Mouse (Mus musculus): ENCODE measurements around the gene Gm10392.
"Not testable (repeated sequence)": the region's sequence is repeated elsewhere in the genome, so short reads cannot be mapped to it uniquely, and the experiment has no call there.

Gene Gm10392

GRCm38 (mm10) chr11:77519043-77519442 lies at the start of gene Gm10392:
Gene Gm10392 (minus strand): TSS chr11:77519198.
- H3K9me3 ChIP-seq (ENCODE audit: low read length), result no peaks in the 10 kb centered on the region
- H3K4me3 ChIP-seq (replicated peaks; ENCODE audit: low read length), result 0 out of 2 replicates have a peak within 1 kb of the TSS, but pooled peaks have one; percentile 7
- no peaks in the 10 kb centered on the region for H3K36me3 ChIP-seq (ENCODE audit: insufficient read depth, low read length)
- peaks cover 37% of the 10 kb centered on the region for H3K4me1 ChIP-seq (replicated peaks; ENCODE audit: low read depth, low read length)
- no peak for TF ChIP-seq POU5F1 (IDR thresholded peaks at IDR 0.05; ENCODE audit: borderline replicate concordance, low read length)
- no peak for TF ChIP-seq CTCF (conservative IDR thresholded peaks at IDR 0.05; ENCODE audit: low read length)
- TF ChIP-seq NANOG (IDR thresholded peaks at IDR 0.05; ENCODE audit: borderline replicate concordance, low read length), result no peak
- peaks cover 71% of the 10 kb centered on the region for H3K27me3 ChIP-seq (ENCODE audit: insufficient read depth, low read length)

DNA sequence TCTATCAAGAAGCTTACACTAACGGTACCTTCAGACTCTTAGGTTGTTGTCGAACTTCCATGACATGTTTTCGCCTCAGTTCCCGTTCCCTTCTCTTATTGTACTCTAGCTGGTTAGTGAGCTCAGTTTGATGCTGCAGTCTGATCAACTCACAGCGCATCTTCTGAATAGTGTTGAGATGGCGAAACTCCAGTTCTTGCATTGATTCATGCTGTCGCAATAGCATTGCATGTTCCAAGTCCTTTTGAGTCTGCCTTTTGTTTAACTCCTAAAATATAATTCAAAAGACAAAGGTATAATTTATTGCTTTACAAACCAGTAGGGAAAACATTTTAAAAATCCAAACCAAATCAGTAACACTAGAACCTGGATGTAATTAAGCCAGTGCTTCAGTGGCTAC lies 26.3 kb upstream of the Gm10392 start:
- Histone ChIP-seq H3K36me3 (ENCODE audit: insufficient read depth, low read length) (peaks cover 91% of the 10 kb centered on the region), H3K27me3 (ENCODE audit: insufficient read depth, low read length) (no peaks in the 10 kb centered on the region), H3K4me3 (replicated peaks; ENCODE audit: low read length) (no peak overlapping the region), H3K9me3 (ENCODE audit: low read length) (no peaks in the 10 kb centered on the region), H3K4me1 (replicated peaks; ENCODE audit: low read depth, low read length) (no peaks in the 10 kb centered on the region)
- TF ChIP-seq CTCF (conservative IDR thresholded peaks at IDR 0.05; ENCODE audit: low read length) (no peak), POU5F1 (IDR thresholded peaks at IDR 0.05; ENCODE audit: borderline replicate concordance, low read length) (no peak), NANOG (IDR thresholded peaks at IDR 0.05; ENCODE audit: borderline replicate concordance, low read length) (no peak)

- Histone ChIP-seq H3K4me1 (replicated peaks; ENCODE audit: low read depth, low read length) (no peaks in the 10 kb centered on the region), H3K9me3 (ENCODE audit: low read length) (no peaks in the 10 kb centered on the region), H3K27me3 (ENCODE audit: insufficient read depth, low read length) (no peaks in the 10 kb centered on the region), H3K36me3 (ENCODE audit: insufficient read depth, low read length) (peaks cover 40% of the 10 kb centered on the region), H3K4me3 (replicated peaks; ENCODE audit: low read length) (no peak overlapping the region)
- TF ChIP-seq NANOG (IDR thresholded peaks at IDR 0.05; ENCODE audit: borderline replicate concordance, low read length) (no peak), POU5F1 (IDR thresholded peaks at IDR 0.05; ENCODE audit: borderline replicate concordance, low read length) (no peak), CTCF (conservative IDR thresholded peaks at IDR 0.05; ENCODE audit: low read length) (no peak)
These were observed 13.3 kb upstream of the Gm10392 start for GRCm38 (mm10) chr11:77532202-77532846.

GRCm38 (mm10) chr11:77530862-77531261 lies 11.9 kb upstream of the Gm10392 start:
- H3K4me1 ChIP-seq (replicated peaks; ENCODE audit: low read depth, low read length), result no peaks in the 10 kb centered on the region
- no peaks in the 10 kb centered on the region for H3K27me3 ChIP-seq (ENCODE audit: insufficient read depth, low read length)
- TF ChIP-seq NANOG (IDR thresholded peaks at IDR 0.05; ENCODE audit: borderline replicate concordance, low read length), result no peak
- no peak for TF ChIP-seq POU5F1 (IDR thresholded peaks at IDR 0.05; ENCODE audit: borderline replicate concordance, low read length)
- no peak for TF ChIP-seq CTCF (conservative IDR thresholded peaks at IDR 0.05; ENCODE audit: low read length)
- no peak overlapping the region for H3K4me3 ChIP-seq (replicated peaks; ENCODE audit: low read length)
- H3K36me3 ChIP-seq (ENCODE audit: insufficient read depth, low read length), result peaks cover 30% of the 10 kb centered on the region
- no peaks in the 10 kb centered on the region for H3K9me3 ChIP-seq (ENCODE audit: low read length)

DNA sequence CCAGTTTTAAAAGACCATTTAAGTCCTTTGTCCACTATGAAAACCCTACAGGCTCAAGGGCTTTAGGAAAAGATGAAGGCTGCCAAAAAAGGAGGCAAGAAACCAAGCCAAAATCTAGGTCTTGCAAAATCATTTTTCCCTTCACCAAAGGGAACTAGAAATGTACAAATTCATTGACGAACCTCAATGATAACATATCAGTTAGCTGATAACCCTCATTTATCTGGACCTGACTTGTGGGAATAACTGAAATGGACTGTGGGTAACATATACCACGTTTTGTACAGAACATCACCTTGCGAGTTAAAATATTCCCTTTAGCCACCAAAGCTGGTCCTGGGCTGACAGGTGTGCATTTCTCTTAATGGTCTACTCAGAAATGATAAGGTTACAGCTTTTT lies 10.6 kb upstream of the Gm10392 start:
- Histone ChIP-seq H3K4me3 (replicated peaks; ENCODE audit: low read length) (no peak overlapping the region), H3K27me3 (ENCODE audit: insufficient read depth, low read length) (no peaks in the 10 kb centered on the region), H3K9me3 (ENCODE audit: low read length) (no peaks in the 10 kb centered on the region), H3K4me1 (replicated peaks; ENCODE audit: low read depth, low read length) (no peaks in the 10 kb centered on the region), H3K36me3 (ENCODE audit: insufficient read depth, low read length) (peaks cover 22% of the 10 kb centered on the region)
- TF ChIP-seq POU5F1 (IDR thresholded peaks at IDR 0.05; ENCODE audit: borderline replicate concordance, low read length) (no peak), NANOG (IDR thresholded peaks at IDR 0.05; ENCODE audit: borderline replicate concordance, low read length) (no peak), CTCF (conservative IDR thresholded peaks at IDR 0.05; ENCODE audit: low read length) (no peak)

DNA sequence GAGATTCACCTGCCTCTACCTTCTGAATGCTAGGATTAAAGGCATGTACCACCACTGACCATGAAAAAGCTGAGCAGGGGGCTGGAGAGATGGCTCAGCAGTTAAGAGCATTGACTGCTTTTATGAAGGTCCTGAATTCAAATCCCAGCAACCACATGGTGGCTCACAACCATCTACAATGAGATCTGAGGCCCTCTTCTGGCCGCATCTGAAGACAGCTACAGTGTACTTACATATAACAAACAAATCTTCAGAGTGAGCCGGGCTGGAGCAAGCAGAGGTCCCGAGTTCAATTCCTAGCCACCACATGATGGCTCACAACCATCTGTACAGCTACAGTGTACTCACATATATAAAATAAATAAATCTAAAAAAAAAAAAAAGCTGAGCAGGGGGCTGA lies 9.4 kb upstream of the Gm10392 start:
- not testable (repeated sequence) for H3K4me1 ChIP-seq (replicated peaks; ENCODE audit: low read depth, low read length); H3K4me3 ChIP-seq (replicated peaks; ENCODE audit: low read length); H3K27me3 ChIP-seq (ENCODE audit: insufficient read depth, low read length); H3K9me3 ChIP-seq (ENCODE audit: low read length)
- peaks cover 16% of the 10 kb centered on the region for H3K36me3 ChIP-seq (ENCODE audit: insufficient read depth, low read length)

- TF ChIP-seq POU5F1 (IDR thresholded peaks at IDR 0.05; ENCODE audit: borderline replicate concordance, low read length) (no peak), NANOG (IDR thresholded peaks at IDR 0.05; ENCODE audit: borderline replicate concordance, low read length) (no peak), CTCF (conservative IDR thresholded peaks at IDR 0.05; ENCODE audit: low read length) (peak; percentile 17; the same call in 1 of the 2 replicates)
- no peaks in the 10 kb centered on the region; the same call in 1 of the 2 replicates for H3K4me1 ChIP-seq (replicated peaks; ENCODE audit: low read depth, low read length)
- H3K4me3 ChIP-seq (replicated peaks; ENCODE audit: low read length), result no peak overlapping the region
- peaks cover 6% of the 10 kb centered on the region; the same call in 1 of the 2 replicates for H3K36me3 ChIP-seq (ENCODE audit: insufficient read depth, low read length)
- H3K27me3 ChIP-seq (ENCODE audit: insufficient read depth, low read length), result peaks cover 11% of the 10 kb centered on the region
- no peaks in the 10 kb centered on the region for H3K9me3 ChIP-seq (ENCODE audit: low read length)
These were observed 6.9 kb upstream of the Gm10392 start for GRCm38 (mm10) chr11:77525804-77526486.

DNA sequence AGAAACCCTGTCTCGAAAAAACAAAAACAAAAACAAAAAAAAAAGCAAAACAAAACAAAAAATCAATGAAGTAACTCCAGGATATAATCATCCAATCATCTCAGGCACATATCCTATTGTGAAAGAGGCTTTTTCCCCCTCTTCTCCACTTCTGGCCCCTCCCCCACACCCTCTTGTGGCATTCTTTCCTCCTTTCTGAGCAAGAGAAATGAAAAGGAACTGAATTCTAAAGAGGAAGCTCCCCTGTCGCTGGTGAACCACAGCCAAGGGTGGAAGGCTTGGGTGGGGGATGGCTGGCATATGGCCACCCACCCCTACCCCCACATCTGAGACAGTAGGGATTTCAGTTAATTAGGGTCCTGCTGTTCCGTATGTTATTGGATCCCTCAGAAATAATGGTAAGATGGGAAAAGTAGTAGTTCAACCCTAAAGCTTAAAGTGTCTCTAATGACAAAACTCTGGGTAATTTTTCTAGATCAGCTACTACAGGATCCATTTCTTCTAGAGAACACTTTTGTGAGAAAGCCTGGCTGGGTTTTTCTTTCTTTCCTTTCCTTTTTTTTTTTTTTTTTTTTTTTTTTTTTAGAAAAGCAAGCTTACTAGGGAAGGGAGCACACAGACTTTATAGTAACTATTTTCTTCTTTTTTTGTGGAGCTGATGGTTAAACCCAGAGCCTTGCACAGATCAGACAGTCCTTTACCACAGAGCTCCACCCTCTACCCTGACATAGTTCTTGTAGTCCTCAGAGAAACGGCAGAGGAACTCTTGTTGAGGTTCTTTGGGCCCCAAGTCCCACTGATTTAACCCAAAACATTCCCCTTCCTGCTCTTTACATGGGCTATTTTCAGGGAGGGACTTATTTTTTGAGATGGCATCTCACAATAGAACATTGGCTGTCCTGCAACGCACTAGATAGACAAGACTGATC lies 1.9 kb upstream of the Gm10392 start:
- Histone ChIP-seq H3K36me3 (ENCODE audit: insufficient read depth, low read length) (no peaks in the 10 kb centered on the region), H3K4me1 (replicated peaks; ENCODE audit: low read depth, low read length) (peaks cover 25% of the 10 kb centered on the region), H3K27me3 (ENCODE audit: insufficient read depth, low read length) (peaks cover 53% of the 10 kb centered on the region), H3K9me3 (ENCODE audit: low read length) (no peaks in the 10 kb centered on the region), H3K4me3 (replicated peaks; ENCODE audit: low read length) (no peak overlapping the region)
- no peak for TF ChIP-seq NANOG (IDR thresholded peaks at IDR 0.05; ENCODE audit: borderline replicate concordance, low read length)

Data from E14TG2a.4 (cell line).